ENCODE assay signal across 11 mouse cellular contexts in genomic region chr2:128278124-128278432, GRCm38 (mm10).
DNase-seq lines count a peak whose midpoint lies in the region; ATAC-seq and TF ChIP-seq lines count a peak whose summit lies in the region.
"Had no signal": no experiment of that assay in that cellular context is flagged by ENCODE, and none has a peak within 500 bp of the region (broad histone marks: within the 10 kb centered on the region; RNA-seq: fewer than 3 reads in every experiment).

No protein-coding gene starts in this region.

- 77% methylated on average over 5 of the region's 5 CpGs for WGBS in hindbrain, embryonic 10.5 days
- WGBS in hindbrain, embryonic 12.5 days = 71% methylated on average over 5 of the region's 5 CpGs
- WGBS in forebrain, embryonic 15.5 days = 23% methylated on average over 5 of the region's 5 CpGs

- no peak for DNase-seq in hindbrain, embryonic 10.5 days (ENCODE audit: low spot score)
- DNase-seq in Patski (ENCODE audit: low read depth, low spot score) = no peak
- DNase-seq in cerebellum, adult 9-10 months = peak; percentile 78
- DNase-seq in adrenal gland, postnatal 14 days = no peak
- DNase-seq: B cell, adult 2 months had no signal

- peak overlapping the region; percentile 59; the same call in 1 of the 2 replicates for H3K27ac ChIP-seq in hindbrain, embryonic 10.5 days
- H3K27ac ChIP-seq in hindbrain, embryonic 12.5 days = no peak overlapping the region
- peak overlapping the region; percentile 78 for H3K27ac ChIP-seq in forebrain, embryonic 15.5 days (replicated peaks)
- H3K27ac ChIP-seq: limb, embryonic 12.5 days had no signal

- POLR2A ChIA-PET in Patski (lab: Charles Lee) = interaction anchor here (0.6 to 1.1 kb wide), 3 partner anchors 15 to 82 kb away, joined by 3 to 7 read pairs (median 3); no protein-coding TSS in a partner anchor

- H3K4me1 ChIP-seq in hindbrain, embryonic 10.5 days (replicated peaks) = peaks cover 28% of the 10 kb centered on the region
- peaks cover 18% of the 10 kb centered on the region for H3K4me1 ChIP-seq in hindbrain, embryonic 12.5 days
- peaks cover 31% of the 10 kb centered on the region for H3K4me1 ChIP-seq in forebrain, embryonic 15.5 days

- no peak for ATAC-seq in hindbrain, embryonic 12.5 days (ENCODE audit: low FRiP score)
- ATAC-seq in Patski = peak; percentile 17
- ATAC-seq in forebrain, embryonic 15.5 days (replicated peaks) = peak; percentile 53
- ATAC-seq in frontal cortex, adult (ENCODE audit: low TSS enrichment) = no peak
- no peak for ATAC-seq in erythroid progenitor cell, adult 5-6 weeks (replicated peaks; ENCODE audit: low FRiP score, poor library complexity, severe bottlenecking)

- in situ Hi-C loops in Patski (cut with MboI; ENCODE audit: low pct_unique_long_range_greater_than_20kb) = no loop called here

- H3K9ac ChIP-seq in hindbrain, embryonic 12.5 days = no peak overlapping the region
- no peak overlapping the region for H3K9ac ChIP-seq in forebrain, embryonic 15.5 days (replicated peaks)
- H3K9ac ChIP-seq: limb, embryonic 12.5 days had no signal

- TF ChIP-seq CTCF in Patski (IDR thresholded peaks at IDR 0.05) = no peak

- CTCF ChIA-PET in Patski (lab: Charles Lee) = no interaction called here

- H3K36me3 ChIP-seq in hindbrain, embryonic 10.5 days = no peaks in the 10 kb centered on the region
- H3K36me3 ChIP-seq in hindbrain, embryonic 12.5 days = no peaks in the 10 kb centered on the region
- no peaks in the 10 kb centered on the region for H3K36me3 ChIP-seq in forebrain, embryonic 15.5 days
- H3K36me3 ChIP-seq: limb, embryonic 12.5 days had no signal

- no peak overlapping the region for H3K4me2 ChIP-seq in hindbrain, embryonic 12.5 days (replicated peaks)
- peak overlapping the region; percentile 41 for H3K4me2 ChIP-seq in forebrain, embryonic 15.5 days (replicated peaks)

- H3K4me3 ChIP-seq in hindbrain, embryonic 10.5 days = no peak overlapping the region
- no peak overlapping the region for H3K4me3 ChIP-seq in hindbrain, embryonic 12.5 days
- no peak overlapping the region for H3K4me3 ChIP-seq in forebrain, embryonic 15.5 days
- H3K4me3 ChIP-seq: limb, embryonic 12.5 days; myocyte had no signal

- peaks cover 4% of the 10 kb centered on the region for H3K27me3 ChIP-seq in hindbrain, embryonic 10.5 days (ENCODE audit: insufficient read depth, poor library complexity, severe bottlenecking)
- no peaks in the 10 kb centered on the region for H3K27me3 ChIP-seq in hindbrain, embryonic 12.5 days
- H3K27me3 ChIP-seq in Patski = no peaks in the 10 kb centered on the region
- no peaks in the 10 kb centered on the region for H3K27me3 ChIP-seq in forebrain, embryonic 15.5 days
- H3K27me3 ChIP-seq: limb, embryonic 12.5 days had no signal

- no peaks in the 10 kb centered on the region for H3K9me3 ChIP-seq in hindbrain, embryonic 10.5 days
- H3K9me3 ChIP-seq in hindbrain, embryonic 12.5 days (replicated peaks) = no peaks in the 10 kb centered on the region
- no peaks in the 10 kb centered on the region for H3K9me3 ChIP-seq in forebrain, embryonic 15.5 days
- H3K9me3 ChIP-seq: limb, embryonic 12.5 days had no signal

Comparison
In these comparisons a context has a peak if more than half of its experiments do, and no peak if none do; other contexts are left out.
1. ATAC-seq: peak in Patski (single experiment) and forebrain, embryonic 15.5 days (single experiment); none in hindbrain, embryonic 12.5 days (single experiment), frontal cortex, adult (single experiment) and erythroid progenitor cell, adult 5-6 weeks (single experiment).